Mouse (Mus musculus): Measurements from ENCODE around the gene Myo16.

GRCm38 (mm10) chr8:10526616-10527015 is 372.9 kb downstream of the Myo16 start:
- no peak for TF ChIP-seq POLR2A (IDR thresholded peaks at IDR 0.05; ENCODE audit: insufficient read depth, low read length)
- TF ChIP-seq CTCF (IDR thresholded peaks at IDR 0.05; ENCODE audit: low read depth, low read length), result no peak

Data from ES-Bruce4 (cell line).